Mouse (Mus musculus) large intestine, adult 2 months (tissue): Measurements from ENCODE around the gene Rab1b. TPM values are rescaled to one million over a fixed set of nuclear protein-coding genes. Genes with fewer than 3 reads are reported as not detected.
"Not testable (repeated sequence)": the region's sequence is repeated elsewhere in the genome, so short reads cannot be mapped to it uniquely, and the experiment has no call there.

Experiments used
- DNase-seq: peaks from one replicate; pipeline ENCODE4 v3.0.0-alpha.2; 2012; ENCODE audit warnings: low read depth, low spot score
- WGBS: fragments of 180-500 bp; shearing (Covaris S2); methylation state at CpG from one replicate; pipeline ENCODE4 v1.1.7; 2018; 5-methylcytosine and 5-hydroxymethylcytosine counted together
- polyA plus RNA-seq: library from polyadenylated mRNA; depleted of rRNA; stranded (reverse); fragments of >200 nt; gene quantifications from 2 replicates; pipeline ENCODE4 v1.2.3, GENCODE M21; 2012; rRNA removed

Rab1b gene
- 181 and 205 TPM in 2 replicates for polyA plus RNA-seq

- under 1% methylated on average over 46 of the region's 46 CpGs for WGBS
- DNase-seq, result peak; percentile 91
These were observed at the start of gene Rab1b for GRCm38 (mm10) chr19:5106731-5107191. Gene Rab1b, minus strand, starts transcription at chr19:5107072.

- WGBS, result 94% methylated on average over 6 of the region's 6 CpGs
- no peak for DNase-seq
These were observed 45.4 kb upstream of the Rab1b start for GRCm38 (mm10) chr19:5152261-5152660.

- no peak for DNase-seq
- 89% methylated on average over 5 of the region's 5 CpGs for WGBS
These were observed 44.9 kb upstream of the Rab1b start for GRCm38 (mm10) chr19:5151741-5152140.

GRCm38 (mm10) chr19:5151331-5151730 is 44.5 kb upstream of the Rab1b start:
- WGBS, result 37% methylated on average over 3 of the region's 3 CpGs
- DNase-seq, result peak; percentile 4

- WGBS, result 95% methylated on average over 6 of the region's 6 CpGs
- no peak for DNase-seq
These were observed 43.5 kb upstream of the Rab1b start for GRCm38 (mm10) chr19:5150358-5150757.

GRCm38 (mm10) chr19:5149041-5149440 is 42.2 kb upstream of the Rab1b start:
- WGBS, result 74% methylated on average over 6 of the region's 6 CpGs
- DNase-seq, result not testable (repeated sequence)

- 9% methylated on average over 2 of the region's 2 CpGs for WGBS
- DNase-seq, result peak; percentile 39
These were observed 32.8 kb upstream of the Rab1b start for GRCm38 (mm10) chr19:5139640-5140039.

GRCm38 (mm10) chr19:5131237-5131636 is 24.4 kb upstream of the Rab1b start:
- no peak for DNase-seq
- WGBS, result 30% methylated on average over 4 of the region's 4 CpGs

- WGBS, result 47% methylated on average over 1 of the region's 1 CpGs
- DNase-seq, result no peak
These were observed 22.9 kb upstream of the Rab1b start for GRCm38 (mm10) chr19:5129770-5130169.

GRCm38 (mm10) chr19:5124055-5124614 is 17.3 kb upstream of the Rab1b start:
- no peak for DNase-seq
- 56% methylated on average over 7 of the region's 7 CpGs for WGBS

- DNase-seq, result no peak
- 80% methylated on average over 3 of the region's 3 CpGs for whole genome bisulfite sequencing
These were observed 16.4 kb upstream of the Rab1b start for GRCm38 (mm10) chr19:5123241-5123640.

GRCm38 (mm10) chr19:5122492-5122891 is 15.6 kb upstream of the Rab1b start:
- no peak for DNase-seq
- WGBS, result 81% methylated on average over 10 of the region's 10 CpGs

GRCm38 (mm10) chr19:5118384-5118698 is 11.5 kb upstream of the Rab1b start, which contains the start of gene Klc2:
Gene Klc2, minus strand, starts transcription at chr19:5118560.
- DNase-seq, result no peak
- 3% methylated on average over 18 of the region's 18 CpGs for WGBS

GRCm38 (mm10) chr19:5117494-5118383 is 10.9 kb upstream of the Rab1b start:
- DNase-seq, result peak; percentile 57
- WGBS, result under 1% methylated on average over 82 of the region's 83 CpGs

GRCm38 (mm10) chr19:5113783-5114182 is 6.9 kb upstream of the Rab1b start:
- WGBS, result 84% methylated on average over 7 of the region's 7 CpGs
- no peak for DNase-seq

- no peak for DNase-seq
- WGBS, result 81% methylated on average over 19 of the region's 19 CpGs
These were observed 3.0 kb upstream of the Rab1b start for GRCm38 (mm10) chr19:5109659-5110453.

- DNase-seq, result no peak
- 49% methylated on average over 4 of the region's 4 CpGs for WGBS
These were observed 1.8 kb upstream of the Rab1b start for GRCm38 (mm10) chr19:5108702-5109101.

GRCm38 (mm10) chr19:5108271-5108575 is 1.4 kb upstream of the Rab1b start:
- DNase-seq, result no peak
- 32% methylated on average over 5 of the region's 5 CpGs for WGBS

- 68% methylated on average over 18 of the region's 18 CpGs for WGBS
- no peak for DNase-seq
These were observed 841 bp upstream of the Rab1b start for GRCm38 (mm10) chr19:5107556-5108270.

- 1% methylated on average over 9 of the region's 9 CpGs for WGBS
- no peak for DNase-seq
These were observed 798 bp downstream of the Rab1b start for GRCm38 (mm10) chr19:5106074-5106473.
